ENCODE assay signal across 8 mouse cellular contexts in the genomic region with DNA sequence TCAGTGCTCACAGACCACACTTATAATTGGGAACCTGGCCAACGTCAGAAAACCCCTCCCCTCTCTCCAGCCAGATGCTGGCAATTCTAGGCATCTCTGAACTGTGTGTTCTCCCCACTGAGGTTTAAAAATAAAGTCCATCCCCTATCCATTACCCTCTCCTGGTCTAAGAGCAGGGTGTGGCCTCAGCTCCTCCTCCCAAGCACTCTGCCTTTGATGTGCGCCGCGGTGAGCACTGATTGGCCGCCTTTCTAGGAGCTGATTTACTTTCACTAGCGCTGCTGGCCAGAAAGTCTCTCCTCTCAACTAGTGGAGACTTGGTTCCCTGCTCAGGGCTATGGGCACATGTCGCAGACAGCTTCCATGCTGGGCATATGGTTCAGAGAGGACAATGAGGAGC. TPM values are rescaled to one million over a fixed set of nuclear protein-coding genes. Genes with fewer than 3 reads are reported as not detected.
A peak's percentile ranks its signal among the peaks of the same experiment; 100 is the strongest.
DNase-seq lines count a peak whose midpoint lies in the region; ATAC-seq lines count a peak whose summit lies in the region.

No protein-coding gene starts in this region.

- DNase-seq in forebrain, embryonic 10.5 days (ENCODE audit: extremely low spot score, low spot score): peak; percentile 42
- peak; percentile 88 for DNase-seq in ZHBTc4 (ENCODE audit: low read depth, low spot score)
- peak; percentile 62 for DNase-seq in gastrocnemius, postnatal 14 days
- peak; percentile 69 for DNase-seq in kidney, postnatal 10 days
- DNase-seq in lung, postnatal 14 days: peak; percentile 67
- no peak for DNase-seq in left cerebral cortex, adult 11 months (ENCODE audit: low spot score)
- no peak for DNase-seq in frontal cortex, adult 2 months (ENCODE audit: extremely low spot score in 1 of 2, low spot score in 1 of 2)

- H3K27ac ChIP-seq in forebrain, embryonic 10.5 days: no peak overlapping the region
- no peak overlapping the region for H3K27ac ChIP-seq in forebrain, embryonic 16.5 days (ENCODE audit: low read length)

- H3K9me3 ChIP-seq in forebrain, embryonic 10.5 days: no peaks in the 10 kb centered on the region
- no peaks in the 10 kb centered on the region for H3K9me3 ChIP-seq in forebrain, embryonic 16.5 days (ENCODE audit: control insufficient read depth, low read length)

- no peak overlapping the region for H3K4me2 ChIP-seq in forebrain, embryonic 16.5 days (ENCODE audit: low read length)

- no peak overlapping the region for H3K9ac ChIP-seq in forebrain, embryonic 16.5 days (replicated peaks; ENCODE audit: low read depth, low read length)

- WGBS in forebrain, embryonic 10.5 days: 14% methylated on average over 7 of the region's 7 CpGs
- 11% methylated on average over 7 of the region's 7 CpGs for WGBS in forebrain, embryonic 16.5 days

- 0 out of 2 replicates have a peak, but pooled peaks cover 5% of the 10 kb centered on the region for H3K36me3 ChIP-seq in forebrain, embryonic 10.5 days (replicated peaks)
- H3K36me3 ChIP-seq in forebrain, embryonic 16.5 days (ENCODE audit: control insufficient read depth, insufficient read depth): no peaks in the 10 kb centered on the region

- intact Hi-C loops in gastrocnemius, postnatal 14 days (cut with DNase I; ENCODE audit: low total_unique reads): no loop called here

- H3K27me3 ChIP-seq in forebrain, embryonic 10.5 days (ENCODE audit: poor library complexity, severe bottlenecking): no peaks in the 10 kb centered on the region
- H3K27me3 ChIP-seq in forebrain, embryonic 16.5 days (replicated peaks; ENCODE audit: control insufficient read depth, insufficient read depth, low read length): no peaks in the 10 kb centered on the region

- H3K4me1 ChIP-seq in forebrain, embryonic 10.5 days: peaks cover 36% of the 10 kb centered on the region
- peaks cover 45% of the 10 kb centered on the region for H3K4me1 ChIP-seq in forebrain, embryonic 16.5 days (replicated peaks; ENCODE audit: control insufficient read depth, insufficient read depth, low read length)

- H3K4me3 ChIP-seq in forebrain, embryonic 10.5 days: no peak overlapping the region
- no peak overlapping the region for H3K4me3 ChIP-seq in forebrain, embryonic 16.5 days (replicated peaks; ENCODE audit: low read length)

- ATAC-seq in forebrain, embryonic 16.5 days: no peak

RNA-seq across cellular contexts. Expression of a gene that starts 47.1 kb away (rescaled TPM):
- polyA plus RNA-seq in forebrain, embryonic 10.5 days (2016; fragmentation: Nextera tagmentation; extraction: Ambion mirVana): 15.9 and 17.2 TPM in 2 replicates
- 22.0 and 22.5 TPM in 2 replicates for polyA plus RNA-seq in forebrain, embryonic 16.5 days (2015; fragmentation: Nextera tagmentation; extraction: Ambion mirVana)
- total RNA-seq in gastrocnemius, postnatal 14 days (2021): 10 to 100 TPM; 75.7 to 81.9 TPM
- polyA plus RNA-seq in frontal cortex, adult 2 months (2012; rRNA removed): 74.6 and 80.1 TPM in 2 replicates

Comparison
In these comparisons a context has a peak if more than half of its experiments do, and no peak if none do; other contexts are left out.
1. DNase-seq: peak in forebrain, embryonic 10.5 days (single experiment), ZHBTc4 (single experiment), gastrocnemius, postnatal 14 days (single experiment), kidney, postnatal 10 days (single experiment) and lung, postnatal 14 days (single experiment); none in left cerebral cortex, adult 11 months (single experiment) and frontal cortex, adult 2 months (0 of 2).